Mouse (Mus musculus): ENCODE data around the gene Vmn2r76. TPM values are rescaled to one million over a fixed set of nuclear protein-coding genes. Genes with fewer than 3 reads are reported as not detected.
"Not testable (repeated sequence)": the region's sequence is repeated elsewhere in the genome, so short reads cannot be mapped to it uniquely, and the experiment has no call there.

Vmn2r76 gene
- not detected in 2 replicates for polyA plus RNA-seq (2015; fragmentation: Nextera tagmentation; extraction: Ambion mirVana)

GRCm38 (mm10) chr7:86246208-86246607 lies at the start of gene Vmn2r76:
Gene Vmn2r76, minus strand, starts transcription at chr7:86246308.
- Histone ChIP-seq H3K4me3 (replicated peaks) (no peak within 1 kb of the TSS), H3K4me1 (replicated peaks) (no peaks in the 10 kb centered on the region), H3K27me3 (no peaks in the 10 kb centered on the region), H3K9me3 (replicated peaks) (no peaks in the 10 kb centered on the region), H3K36me3 (replicated peaks) (no peaks in the 10 kb centered on the region), H3K9ac (no peak within 1 kb of the TSS), H3K27ac (replicated peaks) (no peak within 1 kb of the TSS), H3K4me2 (no peak within 1 kb of the TSS)
- WGBS (ENCODE audit: insufficient replicate concordance), result 34% methylated on average over 1 of the region's 1 CpGs
- ATAC-seq (ENCODE audit: insufficient read depth), result no peak

GRCm38 (mm10) chr7:86277072-86277471 lies 31.0 kb upstream of the Vmn2r76 start, which contains the start of gene Olfr310:
Gene Olfr310, minus strand, starts transcription at chr7:86277172.
- no peak within 1 kb of the TSS for H3K4me3 ChIP-seq (replicated peaks)
- H3K36me3 ChIP-seq (replicated peaks), result no peaks in the 10 kb centered on the region
- no peak within 1 kb of the TSS for H3K27ac ChIP-seq (replicated peaks)
- H3K27me3 ChIP-seq, result no peaks in the 10 kb centered on the region
- no peak within 1 kb of the TSS for H3K4me2 ChIP-seq
- ATAC-seq (ENCODE audit: insufficient read depth), result no peak
- WGBS (ENCODE audit: insufficient replicate concordance), result 59% methylated on average over 1 of the region's 1 CpGs
- no peaks in the 10 kb centered on the region for H3K9me3 ChIP-seq (replicated peaks)
- H3K9ac ChIP-seq, result no peak within 1 kb of the TSS
- no peaks in the 10 kb centered on the region for H3K4me1 ChIP-seq (replicated peaks)

- H3K36me3 ChIP-seq (replicated peaks), result no peaks in the 10 kb centered on the region
- no peaks in the 10 kb centered on the region for H3K9me3 ChIP-seq (replicated peaks)
- no peak for ATAC-seq (ENCODE audit: insufficient read depth)
- H3K27me3 ChIP-seq, result no peaks in the 10 kb centered on the region
- H3K4me2 ChIP-seq, result no peak overlapping the region
- H3K27ac ChIP-seq (replicated peaks), result no peak overlapping the region
- no peak overlapping the region for H3K9ac ChIP-seq
- no peak overlapping the region for H3K4me3 ChIP-seq (replicated peaks)
- H3K4me1 ChIP-seq (replicated peaks), result no peaks in the 10 kb centered on the region
These were observed 34.8 kb downstream of the Vmn2r76 start for GRCm38 (mm10) chr7:86211345-86211744.

- ATAC-seq (ENCODE audit: insufficient read depth); H3K4me1 ChIP-seq (replicated peaks); H3K36me3 ChIP-seq (replicated peaks); H3K27me3 ChIP-seq; H3K4me2 ChIP-seq; H3K27ac ChIP-seq (replicated peaks); H3K4me3 ChIP-seq (replicated peaks); H3K9me3 ChIP-seq (replicated peaks); H3K9ac ChIP-seq: not testable (repeated sequence)
- WGBS (ENCODE audit: insufficient replicate concordance), result 49% methylated on average over 1 of the region's 1 CpGs
These were observed 74.4 kb downstream of the Vmn2r76 start, which contains the start of gene Vmn2r75 for GRCm38 (mm10) chr7:86171678-86172077. Gene Vmn2r75, minus strand, starts transcription at chr7:86171778.

Other genes starting within 250 kb of the Vmn2r76 start
- not detected in 2 replicates for gene Vmn2r75, start 74.5 kb downstream of the Vmn2r76 start, polyA plus RNA-seq (2015; fragmentation: Nextera tagmentation; extraction: Ambion mirVana)
- not detected in 2 replicates for gene Olfr310, start 30.9 kb upstream of the Vmn2r76 start, polyA plus RNA-seq (2015; fragmentation: Nextera tagmentation; extraction: Ambion mirVana)
- gene Olfr309, start 67.4 kb upstream of the Vmn2r76 start, polyA plus RNA-seq (2015; fragmentation: Nextera tagmentation; extraction: Ambion mirVana), result not detected in 2 replicates
- not detected in 2 replicates for gene Olfr308, start 79.3 kb upstream of the Vmn2r76 start, polyA plus RNA-seq (2015; fragmentation: Nextera tagmentation; extraction: Ambion mirVana)
- not detected in 2 replicates for gene Olfr307, start 91.3 kb upstream of the Vmn2r76 start, polyA plus RNA-seq (2015; fragmentation: Nextera tagmentation; extraction: Ambion mirVana)
- not detected in 2 replicates for gene Olfr305, start 120.6 kb upstream of the Vmn2r76 start, polyA plus RNA-seq (2015; fragmentation: Nextera tagmentation; extraction: Ambion mirVana)
- gene Olfr304, start 140.3 kb upstream of the Vmn2r76 start, polyA plus RNA-seq (2015; fragmentation: Nextera tagmentation; extraction: Ambion mirVana), result not detected in 2 replicates
- gene Olfr303, start 151.5 kb upstream of the Vmn2r76 start, polyA plus RNA-seq (2015; fragmentation: Nextera tagmentation; extraction: Ambion mirVana), result not detected in 2 replicates
- gene Olfr301, start 157.5 kb upstream of the Vmn2r76 start, polyA plus RNA-seq (2015; fragmentation: Nextera tagmentation; extraction: Ambion mirVana), result not detected in 2 replicates
- not detected in 2 replicates for gene Olfr299, start 213.6 kb upstream of the Vmn2r76 start, polyA plus RNA-seq (2015; fragmentation: Nextera tagmentation; extraction: Ambion mirVana)
- not detected in 2 replicates for gene Olfr298, start 246.2 kb upstream of the Vmn2r76 start, polyA plus RNA-seq (2015; fragmentation: Nextera tagmentation; extraction: Ambion mirVana)

Data from liver, embryonic 15.5 days (tissue).